Mouse (Mus musculus) kidney, postnatal 36 days (tissue): ENCODE data around the gene Mdh2.

ENCODE experiments used
- DNase-seq, 2 experiments: peaks; one replicate each; pipeline ENCODE4 v3.0.0; 2021 to 2022; ENCODE audit warnings: mixed read lengths in 2 of 2

The Mdh2 gene

DNA sequence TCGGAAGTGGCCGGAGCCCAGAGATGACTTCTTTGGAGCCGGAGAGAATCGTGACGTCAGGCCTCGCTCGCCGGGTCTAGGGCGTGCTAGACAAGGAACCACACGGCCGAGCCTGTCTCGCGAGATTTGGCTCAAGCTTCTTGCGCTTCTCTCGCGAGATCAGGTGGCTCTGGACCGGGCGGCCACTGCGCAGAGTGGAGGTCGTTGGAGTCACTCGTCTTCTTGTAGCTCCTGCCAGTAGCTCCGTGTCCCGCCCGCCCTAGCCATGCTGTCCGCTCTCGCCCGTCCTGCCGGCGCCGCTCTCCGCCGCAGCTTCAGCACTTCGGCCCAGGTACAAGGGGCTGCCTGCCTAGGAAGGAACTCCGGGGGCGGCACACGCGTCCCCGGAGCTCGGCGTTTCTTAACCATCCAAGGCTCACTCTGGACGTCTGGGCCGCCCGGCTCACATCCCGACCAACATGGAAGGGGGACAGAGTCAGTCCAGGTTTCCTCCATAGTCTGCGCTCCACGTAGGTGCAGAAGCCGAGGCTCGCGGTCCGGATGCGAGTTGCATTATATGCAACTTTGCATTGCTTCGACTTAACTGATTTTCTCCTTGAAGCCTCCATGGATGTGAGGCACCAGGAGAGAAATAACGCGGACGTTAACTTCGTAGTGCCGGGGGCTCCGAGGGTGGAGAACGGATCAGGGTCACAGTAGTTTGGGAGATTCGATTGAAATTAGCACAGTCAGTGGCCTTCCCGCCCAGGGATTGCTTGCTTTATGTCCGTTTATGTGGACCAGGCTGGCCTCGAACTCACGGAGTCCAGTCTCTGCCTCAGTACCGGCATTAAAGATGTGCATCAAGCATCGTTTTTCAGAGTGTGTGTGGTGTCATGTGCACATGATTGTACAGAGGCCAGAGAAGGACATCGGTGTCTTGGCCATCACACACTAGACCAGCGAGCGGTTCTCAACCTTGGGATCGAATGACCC is at the start of gene Mdh2:
TSS of gene Mdh2 (plus strand) at position 10 of the 975 bp plus-strand sequence.
- DNase-seq: peak; percentile 100

DNA sequence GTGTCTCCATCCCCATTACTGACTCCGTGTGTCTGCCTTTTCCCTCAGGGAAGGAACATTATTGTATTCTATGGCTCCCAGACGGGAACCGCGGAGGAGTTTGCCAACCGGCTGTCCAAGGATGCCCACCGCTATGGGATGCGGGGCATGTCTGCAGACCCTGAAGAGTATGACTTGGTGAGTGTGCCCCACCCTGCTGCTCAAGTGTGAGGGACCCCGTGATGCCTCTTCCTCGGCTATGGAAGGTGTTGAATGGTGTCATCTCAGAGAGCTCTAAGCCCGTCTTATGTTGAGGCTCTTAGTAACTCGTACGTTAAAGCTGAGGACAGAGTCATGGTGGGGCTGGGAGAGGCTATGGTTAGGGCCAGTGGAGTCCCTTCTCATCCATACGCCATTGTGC is 48.9 kb upstream of the Mdh2 start:
- no peak for DNase-seq

DNA sequence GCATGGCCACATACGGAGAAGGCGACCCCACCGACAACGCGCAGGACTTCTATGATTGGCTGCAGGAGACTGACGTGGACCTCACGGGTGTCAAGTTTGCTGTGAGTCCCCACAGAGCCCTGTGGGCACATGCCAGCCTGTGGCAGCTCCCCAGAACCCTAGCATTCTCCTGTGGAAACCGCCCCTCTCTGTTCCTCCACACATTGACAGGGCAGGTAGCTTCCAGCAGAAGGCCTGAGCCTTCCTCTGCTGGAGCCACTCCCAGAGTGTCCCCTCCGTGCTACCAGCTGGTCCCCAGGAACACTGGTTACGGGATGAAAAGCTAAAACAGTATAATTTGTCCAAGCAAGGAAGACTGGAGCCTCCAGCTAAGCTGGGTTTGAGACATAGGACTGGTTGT is 48.0 kb upstream of the Mdh2 start:
- no peak for DNase-seq

DNA sequence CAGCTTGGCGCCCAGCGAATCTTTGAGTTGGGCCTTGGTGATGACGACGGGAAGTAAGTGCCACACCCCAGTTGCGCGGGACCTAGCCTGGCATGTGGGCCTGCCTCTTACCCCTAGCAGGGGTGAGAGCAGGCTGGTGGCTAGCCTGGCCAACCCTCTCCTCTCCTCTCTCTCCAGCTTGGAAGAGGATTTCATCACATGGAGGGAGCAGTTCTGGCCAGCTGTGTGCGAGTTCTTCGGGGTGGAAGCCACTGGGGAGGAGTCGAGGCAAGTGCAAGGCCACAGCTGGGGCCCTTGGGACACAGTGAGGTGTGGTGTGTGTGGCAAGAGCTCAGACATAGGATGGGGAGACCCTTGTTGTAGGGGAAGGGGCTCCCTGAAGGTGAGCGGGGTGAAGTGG is 47.4 kb upstream of the Mdh2 start:
- no peak for DNase-seq

GRCm38 (mm10) chr5:135731322-135731721 is 47.0 kb upstream of the Mdh2 start:
- no peak for DNase-seq

GRCm38 (mm10) chr5:135733071-135733470 is 45.2 kb upstream of the Mdh2 start:
- no peak for DNase-seq

DNA sequence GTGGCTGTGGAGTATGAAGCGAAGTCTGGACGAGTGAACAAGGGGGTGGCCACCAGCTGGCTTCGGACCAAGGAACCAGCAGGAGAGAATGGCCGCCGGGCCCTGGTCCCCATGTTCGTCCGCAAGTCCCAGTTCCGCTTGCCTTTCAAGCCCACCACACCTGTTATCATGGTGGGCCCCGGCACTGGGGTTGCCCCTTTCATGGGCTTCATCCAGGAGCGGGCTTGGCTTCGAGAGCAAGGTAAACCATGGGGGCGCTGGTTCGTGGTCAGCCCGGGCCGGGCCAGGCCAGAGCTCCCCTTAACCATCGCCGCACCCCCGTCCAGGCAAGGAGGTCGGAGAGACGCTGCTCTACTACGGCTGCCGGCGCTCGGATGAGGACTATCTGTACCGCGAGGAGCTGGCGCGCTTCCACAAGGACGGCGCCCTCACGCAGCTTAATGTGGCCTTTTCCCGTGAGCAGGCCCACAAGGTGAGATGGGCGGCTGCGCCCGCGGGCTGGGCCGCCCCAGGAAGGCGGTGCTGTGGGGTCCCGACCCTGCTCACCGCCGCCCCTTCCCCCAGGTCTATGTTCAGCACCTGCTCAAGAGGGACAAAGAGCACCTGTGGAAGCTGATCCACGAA is 44.1 kb upstream of the Mdh2 start:
- peak in 1 of 2 experiments; percentile 52 for DNase-seq

DNA sequence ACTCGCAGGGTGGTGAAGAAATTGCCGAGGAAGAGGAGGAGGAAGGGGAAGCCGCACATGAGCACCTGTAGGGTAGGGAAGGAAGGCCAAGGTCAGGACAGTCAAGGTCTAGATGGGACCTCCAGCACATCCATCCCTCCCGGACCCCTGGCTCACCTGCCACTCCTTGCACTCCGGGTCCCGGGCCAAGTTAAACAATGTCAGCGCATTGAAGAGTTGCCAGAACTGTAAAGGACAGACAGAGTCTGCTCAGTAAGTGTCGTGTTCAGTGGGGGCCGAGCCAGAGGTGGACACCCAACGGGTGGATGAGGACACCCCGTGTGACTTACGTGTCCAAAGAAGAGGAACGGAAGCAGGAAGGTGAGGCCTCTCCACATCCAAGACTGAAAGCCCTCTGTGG is 42.5 kb upstream of the Mdh2 start:
- peak in 1 of 2 experiments; percentile 48 for DNase-seq

GRCm38 (mm10) chr5:135736544-135736943 is 41.7 kb upstream of the Mdh2 start:
- no peak for DNase-seq

DNA sequence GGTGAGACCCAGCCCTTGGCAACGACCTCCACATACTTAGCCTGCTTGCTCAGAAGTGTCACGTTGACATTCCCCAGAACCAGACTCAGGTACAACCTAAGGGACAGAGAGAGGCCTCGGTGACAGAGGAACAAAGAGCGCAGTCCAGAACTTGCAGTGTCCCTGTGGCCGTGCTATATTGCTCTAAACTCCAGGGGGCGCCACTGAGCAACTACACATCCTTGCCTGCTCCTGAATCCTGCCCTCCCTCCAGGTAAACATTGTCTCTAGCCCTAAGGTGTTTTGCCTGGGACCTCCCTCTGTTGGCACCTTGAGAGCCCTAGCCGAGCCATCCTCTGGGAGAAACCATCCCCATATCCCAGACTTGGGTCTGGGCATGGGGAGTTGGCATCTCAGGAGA is 41.1 kb upstream of the Mdh2 start:
- DNase-seq: peak in 1 of 2 experiments; percentile 63

- DNase-seq: no peak
These were observed 40.0 kb upstream of the Mdh2 start for GRCm38 (mm10) chr5:135738266-135738665.

- peak; percentile 78 to 80 for DNase-seq
These were observed 36.1 kb upstream of the Mdh2 start for GRCm38 (mm10) chr5:135742156-135742555.

GRCm38 (mm10) chr5:135742941-135743740 is 35.1 kb upstream of the Mdh2 start:
- DNase-seq: peak; percentile 70 to 75

GRCm38 (mm10) chr5:135743741-135744609 is 34.3 kb upstream of the Mdh2 start, which contains the start of gene Tmem120a:
Tmem120a (minus strand) TSS chr5:135744448.
- peak; percentile 98 for DNase-seq

GRCm38 (mm10) chr5:135744742-135745141 is 33.5 kb upstream of the Mdh2 start:
- no peak for DNase-seq

- no peak for DNase-seq
These were observed 27.2 kb upstream of the Mdh2 start for GRCm38 (mm10) chr5:135751041-135751440.

GRCm38 (mm10) chr5:135751595-135751994 is 26.7 kb upstream of the Mdh2 start:
- DNase-seq: no peak

GRCm38 (mm10) chr5:135761881-135762280 is 16.4 kb upstream of the Mdh2 start:
- no peak for DNase-seq

DNA sequence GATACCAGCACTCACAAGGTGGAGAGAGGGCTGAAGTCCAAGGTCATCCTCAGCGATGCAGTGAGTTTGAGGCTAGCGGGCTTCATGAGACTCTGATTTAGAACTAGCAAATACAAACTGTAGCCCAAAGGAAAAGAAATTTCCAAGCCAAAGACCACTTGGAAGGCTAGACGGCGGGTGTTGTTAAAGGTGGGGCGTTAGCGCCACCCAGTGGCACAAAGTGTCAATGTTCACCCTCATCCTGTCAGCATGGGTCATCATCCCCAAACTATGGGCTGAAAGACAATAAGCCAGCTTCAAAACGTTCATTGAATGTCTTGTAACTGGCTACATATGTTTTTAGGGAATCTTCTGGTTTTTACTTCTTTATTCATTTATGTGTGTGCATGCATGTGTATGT is 14.8 kb upstream of the Mdh2 start:
- DNase-seq: peak; percentile 63 to 85

DNA sequence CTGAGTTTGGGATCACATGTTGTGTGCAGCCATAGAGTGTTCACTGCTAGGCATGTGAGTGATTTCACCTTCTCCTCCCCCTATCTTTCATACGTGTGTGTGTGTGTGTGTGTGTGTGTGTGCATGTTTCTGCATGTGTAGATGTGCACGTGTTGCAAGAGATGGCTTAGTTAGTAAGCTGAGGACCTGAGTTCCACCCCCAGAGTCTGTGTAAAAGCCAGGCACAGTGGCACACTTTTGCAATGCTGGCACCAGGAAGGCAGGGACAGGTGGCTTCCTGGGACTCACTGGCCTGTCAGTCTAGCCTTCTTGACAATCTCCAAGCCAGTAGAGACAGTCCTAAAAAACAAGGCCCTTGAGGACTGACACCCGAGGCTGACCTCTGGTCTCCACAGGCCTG is 13.3 kb upstream of the Mdh2 start:
- DNase-seq: no peak

DNA sequence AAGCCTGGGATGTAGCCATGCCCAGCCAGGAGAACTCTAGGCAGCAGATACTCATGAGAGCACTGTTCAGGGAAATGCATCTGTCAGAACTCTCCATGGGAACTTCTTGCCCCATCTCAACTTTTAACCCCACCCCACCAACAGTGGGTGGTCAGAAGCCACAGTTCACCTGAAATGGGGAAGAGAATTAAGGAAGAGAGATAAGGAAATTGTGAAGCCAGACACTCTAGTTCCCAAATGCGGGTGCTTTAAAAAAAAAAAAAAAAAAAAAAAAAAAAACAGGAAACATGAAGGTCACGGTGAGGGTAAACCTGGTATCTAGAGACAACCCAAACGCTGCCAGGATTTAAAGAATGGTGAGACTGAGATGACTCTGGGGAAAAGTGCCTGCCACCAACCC is 5.8 kb upstream of the Mdh2 start:
- no peak for DNase-seq

GRCm38 (mm10) chr5:135776546-135776945 is 1.7 kb upstream of the Mdh2 start:
- peak; percentile 59 to 65 for DNase-seq
